Mouse (Mus musculus): ENCODE results near the gene Atn1.
A peak's percentile ranks its signal among the peaks of the same experiment; 100 is the strongest.
"Not testable (repeated sequence)": the region's sequence is repeated elsewhere in the genome, so short reads cannot be mapped to it uniquely, and the experiment has no call there.

Atn1 gene

GRCm38 (mm10) chr6:124755831-124756595 lies at the start of gene Atn1, which contains the start of gene Gm45234:
Gene Atn1 (minus strand): TSS chr6:124756524.
Gene Gm45234 (minus strand): TSS chr6:124756021.
- DNase-seq (ENCODE audit: low spot score in 2 of 2) = no peak

- DNase-seq (ENCODE audit: low spot score in 2 of 2) = peak; percentile 94 to 97
Observed at GRCm38 (mm10) chr6:124805341-124806321, 49.3 kb upstream of the Atn1 start.

- no peak for DNase-seq (ENCODE audit: low spot score in 2 of 2)
Observed at GRCm38 (mm10) chr6:124804341-124804740, 48.0 kb upstream of the Atn1 start.

GRCm38 (mm10) chr6:124803691-124804090 lies 47.4 kb upstream of the Atn1 start:
- not testable (repeated sequence) for DNase-seq (ENCODE audit: low spot score in 2 of 2)

GRCm38 (mm10) chr6:124803061-124803460 lies 46.7 kb upstream of the Atn1 start:
- DNase-seq (ENCODE audit: low spot score in 2 of 2) = no peak

- DNase-seq (ENCODE audit: low spot score in 2 of 2) = not testable (repeated sequence)
Observed at GRCm38 (mm10) chr6:124802400-124802799, 46.1 kb upstream of the Atn1 start.

- DNase-seq (ENCODE audit: low spot score in 2 of 2) = no peak
Observed at GRCm38 (mm10) chr6:124796200-124796599, 39.9 kb upstream of the Atn1 start.

- DNase-seq (ENCODE audit: low spot score in 2 of 2) = no peak
Observed at GRCm38 (mm10) chr6:124795781-124796180, 39.5 kb upstream of the Atn1 start.

- DNase-seq (ENCODE audit: low spot score in 2 of 2) = no peak
Observed at GRCm38 (mm10) chr6:124791911-124792310, 35.6 kb upstream of the Atn1 start.

- DNase-seq (ENCODE audit: low spot score in 2 of 2) = no peak
Observed at GRCm38 (mm10) chr6:124790121-124790520, 33.8 kb upstream of the Atn1 start.

- no peak for DNase-seq (ENCODE audit: low spot score in 2 of 2)
Observed at GRCm38 (mm10) chr6:124789519-124789918, 33.2 kb upstream of the Atn1 start.

GRCm38 (mm10) chr6:124787722-124788121 lies 31.4 kb upstream of the Atn1 start:
- no peak for DNase-seq (ENCODE audit: low spot score in 2 of 2)

GRCm38 (mm10) chr6:124786756-124787420 lies 30.6 kb upstream of the Atn1 start:
- no peak for DNase-seq (ENCODE audit: low spot score in 2 of 2)

GRCm38 (mm10) chr6:124782436-124782835 lies 26.1 kb upstream of the Atn1 start:
- no peak for DNase-seq (ENCODE audit: low spot score in 2 of 2)

- DNase-seq (ENCODE audit: low spot score in 2 of 2) = peak in 1 of 2 experiments; percentile 26
Observed at GRCm38 (mm10) chr6:124780917-124781316, 24.6 kb upstream of the Atn1 start.

- DNase-seq (ENCODE audit: low spot score in 2 of 2) = no peak
Observed at GRCm38 (mm10) chr6:124779984-124780416, 23.7 kb upstream of the Atn1 start.

- DNase-seq (ENCODE audit: low spot score in 2 of 2) = peak in 1 of 2 experiments; percentile 34
Observed at GRCm38 (mm10) chr6:124779222-124779983, 23.1 kb upstream of the Atn1 start, which contains the start of gene Lrrc23. Gene Lrrc23 (minus strand): TSS chr6:124779727.

- no peak for DNase-seq (ENCODE audit: low spot score in 2 of 2)
Observed at GRCm38 (mm10) chr6:124770511-124770910, 14.2 kb upstream of the Atn1 start.

- no peak for DNase-seq (ENCODE audit: low spot score in 2 of 2)
Observed at GRCm38 (mm10) chr6:124770013-124770412, 13.7 kb upstream of the Atn1 start.

- peak; percentile 71 for DNase-seq (ENCODE audit: low spot score in 2 of 2)
Observed at GRCm38 (mm10) chr6:124769101-124769765, 12.9 kb upstream of the Atn1 start, which contains the start of gene Eno2. Gene Eno2 (minus strand): TSS chr6:124769673.

Data from frontal cortex, postnatal 36 days (tissue).